Mouse (Mus musculus) T-helper 17 cell (primary cell): ENCODE data around the gene Xylb.

Experiments
- in situ Hi-C, 2 experiments: fragments of 300-600 bp; cut with MboI, MseI; formaldehyde crosslinking; loops; 1 replicate in 1 of 2; 2 replicates in 1 of 2; pipeline ENCODE4 v1.15.1; 2025; ENCODE audit warnings: high pct_unique_total_duplicates in 2 of 2

Xylb gene

DNA sequence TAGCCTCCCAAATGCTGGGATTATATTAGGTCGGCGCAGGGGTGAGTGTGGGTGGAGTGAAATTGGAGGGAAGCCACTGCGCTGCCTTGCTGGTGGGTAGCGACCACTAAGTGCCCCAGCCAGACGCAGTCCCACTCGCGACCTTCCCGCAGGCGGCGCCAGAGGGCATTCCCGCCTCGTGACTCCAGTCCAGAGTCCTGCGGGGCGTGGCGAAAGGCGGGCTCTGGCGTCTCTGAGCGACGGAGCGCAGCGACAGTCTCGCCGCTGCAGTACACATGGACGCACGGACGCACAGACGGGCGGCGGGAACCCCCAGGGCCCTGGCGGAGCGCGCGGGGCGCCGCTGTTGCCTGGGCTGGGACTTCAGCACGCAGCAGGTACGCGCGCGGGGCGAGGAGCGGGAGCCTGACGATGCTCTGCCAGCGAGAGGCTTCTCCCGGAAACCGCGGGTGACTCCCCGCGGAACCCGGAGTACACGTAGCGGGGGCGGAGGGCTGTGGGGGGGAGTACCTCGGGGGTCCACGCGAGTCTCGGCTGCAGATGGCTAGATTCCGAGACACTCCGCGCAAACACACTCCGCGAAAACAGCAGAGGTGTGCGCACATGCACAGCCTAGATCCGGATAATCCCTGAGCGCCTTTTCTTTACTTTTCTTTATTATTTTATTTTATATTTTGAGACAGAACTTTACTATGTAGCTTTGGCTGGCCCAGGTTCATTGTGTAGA is at the start of gene Xylb:
TSS of gene Xylb (plus strand) at position 51 of the 727 bp plus-strand sequence.
- in situ Hi-C loops: loop anchor here in 1 of 2 experiments (5.0 kb wide), 1 partner anchor 755 kb away; no protein-coding TSS in a partner anchor

DNA sequence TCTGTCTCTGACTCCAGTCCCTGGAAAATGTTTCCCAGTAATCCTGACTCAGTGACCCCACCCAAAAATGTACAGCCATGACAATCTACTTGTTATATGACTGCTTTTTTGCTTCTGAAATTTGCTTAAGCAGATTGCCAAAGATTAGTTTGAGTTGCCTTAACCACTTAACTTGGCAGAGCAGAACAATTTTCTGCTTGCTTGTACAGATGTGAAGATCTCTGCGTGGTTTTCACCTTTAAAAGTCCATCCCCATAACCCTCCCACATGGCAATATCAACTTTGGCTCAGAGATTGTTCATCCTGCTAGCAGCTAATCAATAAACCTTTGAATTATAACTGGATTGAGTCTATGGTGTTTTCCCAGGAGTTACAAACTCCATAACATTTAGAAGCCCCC is 48.1 kb upstream of the Xylb start:
- in situ Hi-C loops: no loop called here

DNA sequence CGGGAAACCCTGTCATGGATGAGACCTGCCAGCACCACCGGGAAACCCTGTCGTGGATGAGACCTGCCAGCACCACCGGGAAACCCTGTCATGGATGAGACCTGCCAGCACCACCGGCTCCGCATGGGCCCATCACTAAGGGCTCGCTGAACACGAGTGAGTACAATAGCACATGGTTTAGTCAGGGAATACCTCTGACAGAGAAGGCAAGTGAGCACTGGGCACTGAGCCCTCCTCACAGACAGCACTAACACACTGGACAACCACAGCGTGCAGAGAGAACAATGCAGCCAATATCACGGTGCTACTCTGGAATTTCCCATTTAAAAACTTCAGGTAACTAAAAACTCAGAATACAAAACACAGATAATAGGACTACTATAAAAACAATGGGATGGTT is 44.1 kb upstream of the Xylb start:
- in situ Hi-C loops: no loop called here

DNA sequence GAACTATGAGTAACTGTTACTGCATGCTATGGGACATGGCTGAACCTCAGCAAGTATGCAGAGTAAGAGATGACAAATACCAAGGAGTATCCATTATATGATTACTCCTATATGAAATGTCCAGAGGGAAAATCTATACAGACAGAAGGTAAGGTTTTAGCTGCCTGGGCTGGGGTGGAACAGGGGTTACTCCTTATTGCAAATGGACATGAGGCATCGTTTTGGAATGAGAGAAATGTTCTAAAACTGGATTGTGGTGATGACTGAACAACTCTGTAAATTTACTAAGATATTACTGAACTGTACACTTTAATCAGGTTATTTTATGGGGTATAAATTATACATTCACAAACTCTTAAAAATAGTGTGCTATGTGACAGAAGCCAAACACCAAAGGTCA is 38.3 kb upstream of the Xylb start:
- in situ Hi-C loops: no loop called here

DNA sequence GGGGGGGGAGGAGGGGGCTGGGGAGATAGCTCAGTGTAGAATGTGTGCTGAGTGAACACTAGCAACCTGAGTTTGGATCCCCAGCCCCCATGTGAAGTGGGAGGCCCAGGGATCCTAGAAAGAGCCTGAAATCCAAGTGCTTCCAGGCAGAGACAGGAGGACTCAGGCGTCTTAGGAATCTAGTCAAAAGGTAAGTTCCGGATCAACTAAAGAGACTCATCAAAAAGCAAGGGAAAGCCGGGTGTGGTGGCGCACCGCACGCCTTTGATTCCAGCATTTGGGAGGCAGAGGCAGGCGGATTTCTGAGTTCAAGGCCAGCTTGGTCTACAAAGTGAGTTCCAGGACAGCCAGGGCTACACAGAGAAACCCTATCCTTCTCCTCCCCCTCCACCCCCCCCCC is 36.7 kb upstream of the Xylb start:
- in situ Hi-C loops: loop anchor here in 1 of 2 experiments (10.0 kb wide), 1 partner anchor 804 kb away; the partner anchor contains the start of gene Rpsa

DNA sequence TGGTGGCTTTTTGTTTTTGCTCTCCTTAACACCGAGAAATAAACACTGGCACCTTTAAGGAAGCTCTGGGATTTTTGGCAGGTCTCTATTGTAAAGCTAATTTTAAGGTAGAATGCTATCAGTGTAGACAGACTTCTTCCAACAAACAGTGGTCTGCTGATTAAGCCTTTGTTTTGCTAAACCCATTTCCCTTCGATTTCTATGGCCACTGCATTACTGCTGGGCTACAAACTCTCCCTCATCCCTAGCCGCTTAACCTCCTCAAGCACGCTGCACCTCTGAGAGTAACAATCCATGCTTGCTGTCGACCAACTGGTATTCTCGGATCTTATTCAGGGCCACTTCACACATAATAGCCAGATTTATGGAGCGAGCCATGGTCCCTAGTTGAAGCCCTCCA is 36.2 kb upstream of the Xylb start:
- in situ Hi-C loops: loop anchor here in 1 of 2 experiments (10.0 kb wide), 1 partner anchor 804 kb away; the partner anchor contains the start of gene Rpsa

DNA sequence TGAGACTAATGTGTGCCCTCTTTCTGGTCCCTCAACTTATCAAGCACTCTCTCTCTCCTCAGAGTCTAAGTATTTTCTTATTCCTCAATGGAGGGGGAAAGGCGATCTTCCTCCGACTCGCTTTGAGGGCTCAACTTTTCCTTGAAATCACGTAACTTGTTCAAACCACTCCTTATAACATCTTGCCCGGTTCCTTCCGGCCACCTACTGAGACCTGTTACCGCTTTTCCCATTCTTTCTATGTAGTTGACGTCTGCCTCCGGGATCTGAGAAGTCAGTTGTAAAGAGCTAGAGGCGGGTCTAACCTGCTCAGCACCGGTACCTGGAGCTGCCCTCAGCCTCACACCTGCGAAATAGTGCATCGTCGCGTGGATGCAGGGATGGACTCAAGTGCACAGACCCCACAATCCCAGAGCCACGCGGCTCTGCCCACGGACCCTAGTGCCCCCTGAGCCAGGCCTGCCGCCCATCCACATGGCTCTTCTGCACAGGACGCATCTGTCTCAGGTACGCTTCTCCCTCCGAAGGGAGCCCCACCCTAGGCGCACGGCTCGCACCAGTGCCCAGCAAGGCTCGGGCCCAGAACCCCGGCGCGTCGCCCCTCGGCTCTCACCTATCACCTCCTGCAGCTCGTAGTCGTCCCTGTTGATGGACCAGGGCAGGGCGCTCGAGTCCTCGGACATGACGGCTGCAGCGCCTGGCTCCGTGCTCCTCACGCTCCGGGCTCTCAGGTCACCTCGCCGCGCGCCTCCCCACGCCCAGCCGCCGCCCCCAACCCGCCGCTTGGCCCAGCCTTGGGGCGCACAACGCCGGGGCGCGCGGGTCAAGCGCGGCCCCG is 35.6 kb upstream of the Xylb start:
- in situ Hi-C loops: loop anchor here in 1 of 2 experiments (10.0 kb wide), 1 partner anchor 803 kb away; the partner anchor contains the start of gene Rpsa

DNA sequence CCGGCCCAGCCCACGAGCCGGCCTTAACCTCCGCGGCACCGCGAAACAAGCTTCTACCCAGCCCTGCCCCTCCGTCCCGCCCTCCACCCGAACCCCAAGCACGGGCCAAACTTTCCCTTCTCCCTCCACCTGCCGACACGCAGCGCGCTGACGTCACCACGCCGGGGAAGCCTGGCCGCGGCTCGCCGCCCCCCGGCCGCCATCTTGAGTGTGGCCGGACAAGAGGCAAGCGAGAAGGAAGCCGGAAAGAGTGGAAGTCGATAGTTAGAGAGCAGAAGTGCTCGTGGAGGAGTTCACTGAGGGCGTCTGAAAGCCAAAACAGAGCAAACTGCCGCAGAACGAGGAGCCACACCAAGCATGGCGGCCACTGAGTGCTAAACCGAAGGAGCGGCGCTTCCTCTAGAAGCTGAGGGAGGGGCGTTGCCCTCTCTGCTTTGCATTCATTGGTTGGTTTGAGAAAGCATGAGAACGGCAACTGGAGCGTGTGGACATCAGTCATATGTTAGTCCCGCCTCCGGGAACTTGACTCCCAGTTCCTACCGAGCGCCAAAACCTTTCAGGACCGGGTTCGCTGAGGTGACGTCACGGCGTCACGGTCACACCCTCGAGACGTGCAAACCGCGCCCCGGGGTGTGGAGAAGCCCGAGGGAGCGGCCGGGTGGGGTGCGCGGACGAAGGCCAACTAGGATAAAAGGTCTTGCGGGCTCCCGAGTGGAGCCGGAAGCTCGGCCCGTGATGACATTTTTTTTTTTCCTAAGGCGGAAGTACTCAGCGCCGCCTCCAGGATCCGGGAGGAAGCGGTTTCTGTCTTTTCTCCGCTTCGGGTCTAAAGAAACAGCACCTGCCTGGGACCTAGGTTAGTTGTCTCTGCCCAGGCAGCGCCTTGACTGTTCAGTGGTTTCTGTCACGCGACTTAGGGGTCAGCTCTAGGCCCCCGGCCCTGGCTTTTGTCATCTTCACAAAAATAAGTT is 34.6 kb upstream of the Xylb start, which contains the start of gene Oxsr1:
TSS of gene Oxsr1 (minus strand) at position 139 of the 971 bp plus-strand sequence.
- in situ Hi-C loops: loop anchor here in 1 of 2 experiments (10.0 kb wide), 1 partner anchor 802 kb away; the partner anchor contains the start of gene Rpsa

DNA sequence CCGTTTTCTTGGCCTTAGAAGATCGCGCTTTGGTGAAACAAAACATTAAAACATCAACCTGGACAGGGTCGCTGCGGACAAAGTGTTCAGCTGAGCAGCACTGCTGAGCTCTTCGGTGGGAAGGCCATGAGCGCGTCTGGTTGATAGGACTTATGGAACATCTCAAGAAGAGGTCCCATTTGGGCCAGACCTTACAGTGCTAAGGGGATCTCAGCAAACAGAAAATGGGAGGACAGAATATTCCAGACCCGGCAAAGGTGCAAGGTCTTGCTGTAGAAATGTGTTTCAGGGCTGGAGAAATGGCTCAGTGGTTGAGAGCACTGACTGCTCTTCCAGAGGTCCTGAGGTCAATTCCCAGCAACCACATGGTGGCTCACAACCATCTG is 33.9 kb upstream of the Xylb start:
- in situ Hi-C loops: loop anchor here in 1 of 2 experiments (10.0 kb wide), 1 partner anchor 802 kb away; the partner anchor contains the start of gene Rpsa

DNA sequence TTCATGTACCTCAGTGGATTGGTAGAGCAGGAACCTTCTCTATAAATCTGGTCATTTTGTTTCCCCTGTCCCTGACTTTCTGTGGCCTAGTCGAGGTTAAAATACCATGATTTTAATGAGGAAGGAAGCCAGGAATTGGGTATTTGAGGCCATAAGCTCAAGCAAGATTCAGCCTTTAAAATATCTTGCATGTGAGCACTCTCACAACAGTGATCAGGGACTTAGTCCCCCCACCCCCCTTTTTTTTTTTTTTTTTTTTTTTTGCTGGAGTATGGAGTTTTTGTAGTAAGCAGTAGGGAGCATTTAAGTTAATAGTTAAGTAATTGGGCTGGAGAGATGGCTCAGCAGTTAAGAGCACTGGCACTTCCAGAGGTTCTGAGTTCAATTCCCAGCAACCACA is 33.1 kb upstream of the Xylb start:
- in situ Hi-C loops: loop anchor here in 1 of 2 experiments (10.0 kb wide), 1 partner anchor 801 kb away; the partner anchor contains the start of gene Rpsa

DNA sequence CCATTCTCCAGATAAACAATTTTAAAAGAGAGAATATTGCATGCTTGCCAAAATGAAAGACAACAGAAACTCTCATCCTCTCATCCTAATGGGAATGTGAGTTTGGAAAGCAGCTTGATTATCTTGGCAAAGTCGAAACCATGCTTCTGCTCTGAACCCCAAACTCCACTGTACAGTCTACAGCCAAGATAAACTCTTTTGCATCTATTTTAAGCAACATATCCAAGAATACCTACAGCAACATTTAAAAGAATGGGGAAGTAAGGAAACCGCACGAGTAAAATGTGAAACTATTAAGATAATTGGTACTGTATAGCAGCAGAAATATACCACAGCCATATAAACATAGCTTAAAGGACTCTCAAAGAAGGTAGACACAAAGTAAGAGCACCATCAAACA is 28.7 kb upstream of the Xylb start:
- in situ Hi-C loops: loop anchor here in 1 of 2 experiments (10.0 kb wide), 1 partner anchor 796 kb away; the partner anchor contains the start of gene Rpsa

DNA sequence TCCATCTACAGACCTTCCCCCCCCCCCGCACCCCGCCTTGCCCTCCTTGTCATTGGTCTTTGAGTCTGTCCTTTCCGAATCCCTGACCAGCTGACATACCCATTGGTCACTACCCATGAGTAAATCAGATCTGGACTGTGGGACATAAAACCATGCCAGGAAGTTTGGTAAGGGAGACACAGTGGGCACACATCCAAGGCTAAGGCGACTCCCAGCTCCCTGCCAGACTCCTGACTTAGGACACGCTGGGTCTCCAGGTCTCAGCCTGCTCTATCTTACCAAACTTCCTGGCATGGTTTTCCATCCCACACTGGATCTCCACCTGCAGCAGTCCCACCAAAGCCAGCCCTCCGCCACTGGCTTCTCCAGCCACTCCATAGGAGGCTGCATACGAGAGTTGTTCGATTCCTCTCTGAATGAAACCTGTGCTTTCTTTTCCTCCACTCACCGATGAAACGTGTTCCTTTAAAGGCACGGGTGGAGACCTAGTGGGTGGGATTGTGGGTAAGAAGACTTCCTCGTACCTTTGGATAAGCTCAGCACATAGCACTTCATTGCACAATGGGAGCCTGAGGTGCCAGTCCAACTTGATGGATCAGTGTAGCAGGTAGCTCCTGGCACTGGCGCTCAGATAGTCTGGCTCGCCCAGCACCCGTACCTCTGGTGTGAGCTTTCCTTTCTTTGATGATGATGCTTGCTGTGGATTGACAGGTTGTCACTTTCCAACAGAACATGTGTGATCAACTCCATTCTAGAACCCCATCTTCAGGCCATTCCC is 26.8 kb upstream of the Xylb start:
- in situ Hi-C loops: no loop called here

DNA sequence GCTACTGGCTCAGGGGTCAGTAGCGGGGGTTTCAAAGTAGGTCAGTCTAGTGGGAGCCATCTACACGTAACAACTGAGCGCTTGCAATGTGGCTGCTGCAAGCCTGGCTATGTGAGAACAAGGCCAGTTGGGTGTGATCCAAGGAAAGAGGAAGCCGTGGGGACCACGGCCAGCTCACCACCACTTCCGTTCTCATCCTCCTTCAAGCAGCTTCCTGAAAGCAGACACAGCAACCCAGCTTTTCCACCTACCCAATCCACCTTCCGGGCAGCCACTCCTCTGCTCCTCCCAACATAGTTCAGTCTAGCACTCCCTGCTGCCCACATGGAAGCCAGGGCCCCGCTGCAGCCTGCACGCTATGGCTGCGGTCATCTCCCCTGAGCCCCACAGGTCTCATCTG is 22.9 kb upstream of the Xylb start:
- in situ Hi-C loops: no loop called here

DNA sequence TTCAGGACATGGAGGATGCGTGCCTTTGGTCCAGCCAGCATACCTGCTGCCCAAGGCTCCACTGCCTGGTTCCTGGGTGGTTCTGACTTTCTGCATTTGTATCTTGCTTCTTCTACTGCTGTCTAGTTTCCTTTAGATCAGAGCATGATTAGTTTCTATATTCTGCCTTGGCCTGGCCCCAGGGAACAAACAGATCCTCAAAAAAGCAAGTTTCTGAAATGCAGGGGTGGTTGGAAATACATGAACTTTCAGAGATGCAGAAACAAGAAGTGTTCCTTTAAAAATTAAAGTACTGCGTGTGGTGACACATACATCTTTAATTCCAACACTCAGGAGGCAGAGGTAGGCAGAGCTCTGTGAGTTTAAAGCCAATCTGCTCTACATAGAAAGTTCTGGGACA is 22.3 kb upstream of the Xylb start:
- in situ Hi-C loops: no loop called here

DNA sequence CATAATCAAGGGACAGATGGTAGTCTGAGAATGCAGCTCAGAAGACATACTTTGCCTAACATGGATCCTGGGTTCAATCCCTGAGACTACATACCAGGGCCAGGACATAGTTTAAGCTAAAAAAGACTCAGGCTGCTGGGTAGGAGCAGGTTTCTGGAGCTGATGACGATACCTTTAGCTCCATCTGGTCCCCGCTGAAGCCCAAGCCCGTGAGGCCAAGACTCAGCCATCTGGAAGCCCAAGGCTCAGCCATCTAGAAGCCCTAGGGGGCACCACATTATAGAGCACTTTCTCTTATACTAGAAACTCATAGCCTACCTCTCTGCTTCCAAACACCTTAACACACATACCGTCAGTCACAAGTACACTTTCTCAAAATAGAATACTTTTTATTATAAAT is 21.6 kb upstream of the Xylb start:
- in situ Hi-C loops: no loop called here

DNA sequence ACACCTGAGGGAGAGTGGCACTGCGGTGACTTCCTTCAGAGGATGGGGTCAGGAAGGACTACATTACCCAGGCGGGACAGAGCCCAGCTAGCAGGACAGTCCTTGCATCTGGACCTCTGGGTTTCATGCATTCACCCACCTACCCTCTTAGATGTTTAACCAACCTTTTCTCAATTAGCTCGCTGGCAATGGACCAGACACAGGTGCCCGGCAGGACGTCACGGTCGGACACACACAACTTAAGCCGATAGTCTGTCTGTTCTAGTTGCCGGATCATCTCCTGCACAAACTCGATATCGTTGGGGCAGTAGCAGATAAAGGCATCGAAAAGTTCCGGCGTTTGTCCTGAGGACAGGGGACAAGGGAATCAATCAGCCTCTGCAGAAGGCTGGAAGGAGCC is 19.3 kb upstream of the Xylb start:
- in situ Hi-C loops: no loop called here

DNA sequence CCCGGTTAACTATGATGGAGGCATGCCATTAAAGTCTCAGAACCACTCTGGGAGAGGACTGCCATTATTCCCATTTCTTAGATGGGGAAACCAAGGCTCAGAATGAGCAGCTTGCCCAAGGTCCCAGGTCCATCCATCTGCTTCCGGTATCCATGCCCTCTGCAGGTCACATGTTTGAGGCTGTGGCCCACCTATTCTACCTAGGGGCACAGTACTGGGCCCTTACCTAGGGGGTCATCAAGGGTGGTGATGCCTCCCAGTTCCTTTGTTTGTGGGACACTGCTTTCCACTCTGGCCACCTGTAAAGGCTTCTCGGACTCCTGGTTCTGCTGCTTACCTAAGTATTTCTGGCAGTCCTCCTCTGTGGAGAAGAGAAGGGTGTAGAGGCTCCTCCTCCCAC is 18.8 kb upstream of the Xylb start:
- in situ Hi-C loops: no loop called here

DNA sequence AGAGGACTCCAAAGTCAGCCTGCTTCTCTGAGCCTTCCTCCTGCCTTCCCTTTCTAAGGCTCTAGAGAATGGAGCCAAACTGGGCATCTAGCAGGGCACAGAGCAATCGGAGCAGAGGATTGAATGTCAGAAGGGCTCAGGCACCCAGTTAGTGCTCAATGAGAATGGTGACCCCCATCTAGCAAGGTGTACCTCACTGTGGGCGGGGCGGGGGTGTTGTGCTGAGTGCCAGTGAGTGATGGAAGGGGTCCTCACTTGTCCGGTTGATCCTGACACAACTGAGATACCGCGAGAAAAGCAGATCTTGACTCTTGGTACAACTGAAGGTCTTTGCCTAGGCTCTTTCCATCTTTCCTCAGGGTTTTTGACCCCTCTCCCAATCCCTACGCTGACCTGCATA is 18.1 kb upstream of the Xylb start:
- in situ Hi-C loops: no loop called here

DNA sequence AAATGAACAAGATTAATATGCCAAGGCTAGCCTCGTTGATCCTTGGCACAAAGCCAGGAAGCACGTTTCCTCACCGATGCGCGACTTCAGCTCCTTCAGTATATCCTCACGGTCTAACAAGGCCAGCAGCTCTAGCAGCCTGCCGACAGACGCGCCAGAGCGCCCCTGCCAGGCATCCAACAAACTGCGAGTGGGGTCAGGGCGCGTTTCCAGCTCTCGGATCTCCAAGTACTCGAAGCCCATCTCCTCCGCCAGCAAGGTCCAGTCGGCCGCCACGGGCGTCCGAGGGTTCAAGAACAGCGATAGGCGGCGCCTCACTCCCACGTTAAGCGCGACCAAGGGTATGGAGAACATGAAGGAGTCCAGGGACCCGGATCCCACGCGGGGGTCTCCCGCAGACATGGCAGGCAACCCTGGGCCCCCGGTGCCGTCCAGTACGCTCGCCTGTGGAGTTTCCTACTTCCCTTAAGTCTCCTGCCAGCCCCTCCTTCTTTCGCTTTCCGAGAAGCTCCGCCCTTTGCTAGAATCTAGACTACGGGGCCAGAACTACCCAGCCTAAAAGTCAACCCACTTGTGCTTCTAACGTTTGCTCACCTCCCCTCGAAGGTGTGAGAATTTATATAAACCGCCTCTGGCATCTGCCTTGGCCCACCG is 17.5 kb upstream of the Xylb start, which contains the start of gene Acaa1a:
TSS of gene Acaa1a (plus strand) at position 119 of the 654 bp plus-strand sequence.
- in situ Hi-C loops: loop anchor here in 1 of 2 experiments (10.0 kb wide), 1 partner anchor 635 kb away; no protein-coding TSS in a partner anchor
